16 mouse cellular contexts compared by ENCODE assay signal in the genomic region with DNA sequence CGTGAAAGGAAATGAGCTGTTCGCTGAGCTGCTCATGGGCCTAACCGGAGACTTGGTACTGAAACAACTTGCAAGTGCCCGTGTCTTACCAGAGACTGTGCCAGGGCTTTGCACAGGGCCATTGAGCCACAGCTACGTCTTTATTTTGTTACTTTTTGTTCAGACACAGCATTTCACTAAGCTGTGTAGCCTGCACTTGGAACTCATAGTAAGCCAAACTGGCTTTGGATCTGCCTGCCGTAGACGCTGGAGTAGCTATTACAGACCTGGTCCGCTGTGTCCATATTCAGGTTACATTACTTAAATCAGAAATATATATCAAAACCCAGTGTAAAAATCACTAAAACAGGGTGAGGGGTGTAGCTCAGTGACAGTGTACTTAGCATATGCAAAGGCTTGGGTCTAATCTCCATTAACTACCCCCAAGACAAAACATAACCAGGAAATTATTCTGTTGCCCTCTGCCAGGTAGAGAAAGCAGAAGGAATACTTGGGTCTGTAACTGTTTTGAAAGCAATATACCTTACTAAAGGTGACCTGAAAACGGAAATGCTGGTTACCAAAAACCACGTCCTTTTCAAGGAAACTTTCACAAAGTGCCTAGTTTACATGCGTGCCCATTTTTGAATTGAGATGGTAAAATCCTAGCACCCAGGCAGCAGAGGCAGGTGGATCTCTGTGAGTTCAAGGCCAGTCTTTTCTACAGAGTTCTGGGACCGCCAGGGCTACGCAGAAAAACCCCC.
"Had no signal": no experiment of that assay in that cellular context is flagged by ENCODE, and none has a peak within 500 bp of the region (broad histone marks: within the 10 kb centered on the region; RNA-seq: fewer than 3 reads in every experiment).

No protein-coding gene starts in this region.

- H3K27me3 ChIP-seq: neural tube, embryonic 13.5 days; neural tube, embryonic 15.5 days; stomach, embryonic 15.5 days had no signal

- H3K4me3 ChIP-seq: neural tube, embryonic 13.5 days; neural tube, embryonic 15.5 days; stomach, embryonic 15.5 days had no signal

- H3K27ac ChIP-seq: neural tube, embryonic 13.5 days; neural tube, embryonic 15.5 days; stomach, embryonic 15.5 days; stomach, postnatal 0 days had no signal

- H3K9me3 ChIP-seq: neural tube, embryonic 13.5 days; neural tube, embryonic 15.5 days; stomach, embryonic 15.5 days had no signal

- DNase-seq: retina, postnatal 1 day; right cerebral cortex, adult 18-20 months; right cerebral cortex, postnatal 14 days; right cerebral cortex, postnatal 25 days; right cerebral cortex, postnatal 4 days; spleen, adult 18-20 months; thymus, adult 18-20 months; thymus, adult 2 months; thymus, postnatal 14 days; thymus, postnatal 25 days; thymus, postnatal 36 days; thymus, postnatal 4 days had no signal

- H3K4me1 ChIP-seq: neural tube, embryonic 13.5 days; neural tube, embryonic 15.5 days; stomach, embryonic 15.5 days had no signal

- H3K4me2 ChIP-seq: neural tube, embryonic 13.5 days; neural tube, embryonic 15.5 days; stomach, embryonic 15.5 days had no signal

- H3K9ac ChIP-seq: neural tube, embryonic 13.5 days; neural tube, embryonic 15.5 days; stomach, embryonic 15.5 days had no signal
